22 mouse cellular contexts compared by ENCODE assay signal in genomic region chr10:94142427-94142826, GRCm38 (mm10).
"Had no signal": no experiment of that assay in that cellular context is flagged by ENCODE, and none has a peak within 500 bp of the region (broad histone marks: within the 10 kb centered on the region; RNA-seq: fewer than 3 reads in every experiment).

No protein-coding gene starts in this region.

- H3K4me3 ChIP-seq: left cerebral cortex, adult 2 months; liver, embryonic 12.5 days; liver, embryonic 15.5 days; neural tube, embryonic 12.5 days; neural tube, embryonic 15.5 days had no signal

- H3K9me3 ChIP-seq: liver, embryonic 12.5 days; liver, embryonic 15.5 days; neural tube, embryonic 12.5 days; neural tube, embryonic 15.5 days had no signal

- H3K27ac ChIP-seq: kidney, postnatal 0 days; left cerebral cortex, adult 2 months; liver, embryonic 12.5 days; liver, embryonic 15.5 days; macrophage; neural tube, embryonic 12.5 days; neural tube, embryonic 15.5 days; stomach, postnatal 0 days had no signal

- ATAC-seq: intestine, embryonic 16.5 days; liver, embryonic 12.5 days had no signal

- H3K9ac ChIP-seq: liver, embryonic 12.5 days; liver, embryonic 15.5 days; neural tube, embryonic 12.5 days; neural tube, embryonic 15.5 days had no signal

- H3K27me3 ChIP-seq: liver, embryonic 12.5 days; liver, embryonic 15.5 days; neural tube, embryonic 12.5 days; neural tube, embryonic 15.5 days had no signal

- H3K4me1 ChIP-seq: neural tube, embryonic 12.5 days had no signal

- H3K36me3 ChIP-seq: neural tube, embryonic 15.5 days had no signal

- H3K4me2 ChIP-seq: liver, embryonic 12.5 days; liver, embryonic 15.5 days; midbrain, embryonic 11.5 days; neural tube, embryonic 12.5 days; neural tube, embryonic 15.5 days had no signal

- DNase-seq: kidney, adult 18-20 months; kidney, postnatal 25 days; layer of hippocampus, postnatal 36 days; lung, adult 2 months; lung, postnatal 14 days; midbrain, embryonic 14.5 days; right cerebral cortex, adult 18-20 months; right cerebral cortex, postnatal 14 days; right cerebral cortex, postnatal 4 days; thymus, adult 2 months; thymus, postnatal 14 days; thymus, postnatal 4 days had no signal
